Mouse (Mus musculus): ENCODE data around the gene Asphd1.
"Not testable (repeated sequence)": the region's sequence is repeated elsewhere in the genome, so short reads cannot be mapped to it uniquely, and the experiment has no call there.

Gene Asphd1

DNA sequence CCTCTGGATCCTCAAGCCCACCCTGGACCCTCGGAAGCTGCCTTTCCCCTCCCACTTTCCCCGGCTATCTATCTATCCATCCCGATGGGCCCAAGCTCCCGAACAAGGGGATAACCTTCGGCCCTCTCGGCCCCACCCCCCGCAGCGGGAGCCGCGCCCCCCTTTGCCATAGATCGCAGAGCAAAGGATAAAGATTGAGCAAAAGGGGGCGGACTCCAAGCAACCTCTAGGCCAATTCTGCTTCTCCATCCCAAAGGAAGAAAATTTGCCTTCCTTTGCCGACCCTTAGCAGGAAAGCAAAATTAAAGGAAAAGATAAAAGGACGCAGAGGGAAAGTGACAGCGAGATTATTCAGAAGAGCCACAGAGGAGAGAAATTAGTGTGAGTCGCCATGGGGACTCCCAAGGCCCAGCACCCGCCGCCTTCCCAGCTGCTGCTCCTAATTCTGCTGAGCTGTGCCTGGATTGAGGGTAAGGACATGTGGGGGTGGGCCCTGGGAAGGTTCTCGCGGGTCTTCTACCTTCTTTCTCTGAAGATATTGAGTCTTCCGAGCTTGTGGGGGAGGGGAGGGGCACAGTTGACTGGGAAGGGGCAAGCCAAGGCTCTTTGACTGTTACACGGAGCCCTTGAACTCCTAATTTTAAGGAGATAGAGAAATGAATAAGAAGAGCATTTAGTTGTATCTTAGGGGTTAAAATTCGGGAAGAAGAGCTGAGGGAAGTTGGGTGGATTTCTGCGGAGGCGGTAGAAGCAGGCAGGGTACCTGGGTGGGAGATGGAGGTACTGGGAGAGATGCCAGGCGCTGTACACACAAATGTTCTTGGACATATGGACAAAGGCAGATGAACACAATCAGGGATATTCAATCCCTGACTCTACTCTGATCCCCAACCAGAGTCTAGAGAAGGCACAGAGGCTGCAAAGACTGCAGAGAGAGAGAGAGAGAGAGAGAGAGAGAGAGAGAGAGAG lies 1.5 kb upstream of the Asphd1 start:
- DNase-seq, result peak; percentile 45 to 55

DNA sequence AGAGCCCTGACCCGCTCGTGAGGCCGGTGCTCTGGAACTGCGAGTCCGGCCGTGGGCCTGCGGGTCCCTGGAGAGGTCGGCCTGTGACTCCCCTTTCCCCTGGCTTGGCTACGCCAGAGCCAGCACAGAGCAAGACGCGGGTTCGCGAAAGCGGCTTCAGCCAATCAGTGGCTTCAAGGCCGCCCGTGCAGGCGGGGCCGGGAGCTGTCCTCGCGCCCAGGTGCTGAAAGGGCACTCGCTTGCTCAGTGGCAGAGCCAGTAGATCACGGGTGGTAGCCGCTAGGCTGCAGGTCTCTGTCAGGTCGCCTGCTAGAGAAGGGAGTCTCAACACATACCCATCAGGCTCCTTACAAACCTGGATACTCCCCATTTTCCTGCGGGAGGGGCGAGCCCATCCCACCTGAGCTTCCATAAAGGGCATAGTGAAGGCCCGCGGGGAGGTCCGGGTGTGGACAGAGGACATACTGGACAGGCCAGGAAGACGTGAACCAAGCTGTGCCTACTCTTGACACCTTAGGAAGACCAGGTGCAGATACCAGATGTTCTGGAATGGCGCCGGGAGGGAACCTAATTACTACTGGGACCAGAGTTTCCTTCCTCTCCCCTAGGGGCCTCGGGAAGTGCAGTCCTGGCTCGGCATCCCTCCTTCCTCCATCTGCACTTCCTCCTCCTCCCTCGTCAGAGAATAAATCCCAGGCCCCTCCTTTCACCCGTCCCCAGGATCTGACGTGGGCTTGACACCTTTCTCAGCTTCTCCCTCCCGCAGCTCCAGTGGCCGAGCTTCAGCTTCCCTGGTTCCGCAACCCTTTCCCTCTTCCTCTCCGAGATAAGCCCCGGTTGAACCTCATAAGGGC lies 638 bp upstream of the Asphd1 start, which contains the start of gene Sez6l2:
TSS of gene Sez6l2 (plus strand) at position 771 of the 854 bp plus-strand sequence.
- DNase-seq, result peak; percentile 90 to 91

GRCm38 (mm10) chr7:126948626-126949025 lies 756 bp downstream of the Asphd1 start:
- DNase-seq, result no peak

- DNase-seq, result peak in 1 of 2 experiments; percentile 62
These were observed 2.9 kb downstream of the Asphd1 start for GRCm38 (mm10) chr7:126946530-126946929.

DNA sequence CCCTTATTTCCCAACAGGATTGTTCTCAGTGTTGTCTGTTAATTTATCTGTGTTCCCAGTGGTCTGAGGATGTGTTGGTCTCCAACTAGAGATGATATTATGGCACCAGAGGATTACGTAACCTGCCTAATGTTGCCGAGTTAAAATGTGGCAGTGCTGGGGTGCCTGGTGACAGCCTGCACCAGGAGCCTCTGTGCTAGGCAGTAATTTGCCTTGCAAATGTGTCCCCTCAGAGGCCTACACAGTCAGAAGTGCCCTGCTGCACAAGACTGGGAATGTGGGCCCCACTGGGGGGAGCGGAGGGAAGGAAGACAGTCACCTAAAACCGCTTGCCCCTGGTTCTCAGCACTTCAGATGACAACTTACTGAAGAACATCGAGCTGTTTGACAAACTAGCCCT lies 7.6 kb downstream of the Asphd1 start:
- DNase-seq, result no peak

GRCm38 (mm10) chr7:126941171-126941570 lies 8.2 kb downstream of the Asphd1 start:
- no peak for DNase-seq

GRCm38 (mm10) chr7:126932652-126933051 lies 16.7 kb downstream of the Asphd1 start:
- DNase-seq, result no peak

DNA sequence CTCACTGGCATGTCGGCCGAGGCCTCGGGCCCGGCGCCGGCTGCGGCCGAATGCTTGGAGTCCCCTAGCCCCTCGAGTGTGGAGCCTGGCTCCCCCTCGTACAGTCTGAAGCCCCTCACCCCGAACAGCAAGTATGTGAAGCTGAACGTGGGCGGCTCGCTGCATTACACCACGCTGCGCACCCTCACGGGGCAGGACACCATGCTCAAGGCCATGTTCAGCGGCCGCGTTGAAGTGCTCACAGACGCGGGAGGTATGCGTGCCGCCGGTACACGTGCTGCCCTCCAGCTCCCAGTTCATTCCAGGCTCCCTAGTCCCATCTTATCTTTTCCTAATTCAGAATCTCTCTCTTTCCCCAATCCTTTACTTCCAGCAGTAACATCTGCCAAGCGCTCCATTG lies 20.3 kb downstream of the Asphd1 start:
- no peak for DNase-seq

GRCm38 (mm10) chr7:126928384-126929037 lies 20.9 kb downstream of the Asphd1 start, which contains the start of gene Kctd13:
TSS of gene Kctd13 (plus strand) at chr7:126928879.
- peak; percentile 90 to 93 for DNase-seq

DNA sequence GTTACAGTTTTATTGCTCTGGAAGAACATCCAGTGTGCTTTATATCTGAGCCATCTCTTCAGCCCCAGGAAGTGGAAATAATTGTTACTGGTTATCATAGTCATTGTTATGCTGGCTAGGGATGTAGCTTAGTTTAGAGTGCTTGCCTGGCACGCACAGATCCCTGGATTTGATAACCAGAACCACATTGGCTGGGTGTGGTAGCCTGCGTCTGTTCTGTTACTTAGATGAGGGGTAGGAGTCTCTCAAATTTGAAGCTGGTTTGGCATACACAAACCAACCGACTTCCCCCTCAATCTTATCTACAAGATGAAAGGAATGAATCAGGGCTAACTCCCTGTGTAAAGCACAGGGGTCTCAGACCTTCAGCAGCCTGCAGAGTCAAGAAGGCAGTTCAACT lies 23.1 kb downstream of the Asphd1 start:
- DNase-seq, result no peak

DNA sequence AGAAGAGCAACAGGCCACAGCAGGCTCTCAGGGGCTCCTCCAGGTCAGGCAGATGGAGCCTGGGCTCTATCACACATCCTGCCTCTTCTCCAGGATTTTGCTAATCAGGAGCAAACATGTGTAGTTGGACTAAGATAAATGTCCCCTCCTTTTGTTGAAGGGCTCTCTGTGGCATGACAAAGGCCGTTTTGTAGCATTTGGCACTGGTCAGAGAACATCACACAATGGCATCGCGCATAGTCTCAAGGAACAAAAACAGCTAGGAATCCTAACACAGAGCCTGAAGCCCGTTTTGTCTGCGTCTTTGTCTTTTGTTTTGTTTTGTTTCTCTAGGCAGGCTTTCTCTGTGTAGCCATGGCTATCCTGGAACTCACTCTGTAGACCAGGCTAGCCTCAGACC lies 25.4 kb downstream of the Asphd1 start:
- DNase-seq, result no peak

DNA sequence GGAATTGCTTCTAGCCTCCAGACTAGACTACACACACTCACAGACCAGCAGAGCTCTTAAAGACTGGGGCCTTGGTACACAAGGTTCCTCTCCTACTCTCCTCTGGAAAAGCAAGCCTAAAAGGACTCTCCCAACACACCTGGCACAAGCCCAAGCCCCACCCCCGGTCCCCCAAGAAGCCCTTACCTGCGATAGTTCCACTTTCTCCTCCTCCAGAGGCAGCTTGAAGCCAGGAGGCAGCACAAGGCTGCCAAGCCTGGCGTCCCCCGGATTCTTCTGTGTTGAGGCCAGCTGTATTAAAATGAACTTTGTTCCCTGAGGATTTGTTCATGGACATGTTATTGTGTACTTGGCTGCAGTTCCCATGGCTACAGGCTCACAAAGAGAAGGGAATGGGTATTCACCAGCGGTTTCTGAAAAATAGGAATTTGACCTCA lies 26.7 kb downstream of the Asphd1 start, which contains the start of gene Tmem219:
TSS of gene Tmem219 (minus strand) at position 294 of the 437 bp plus-strand sequence.
- no peak for DNase-seq

DNA sequence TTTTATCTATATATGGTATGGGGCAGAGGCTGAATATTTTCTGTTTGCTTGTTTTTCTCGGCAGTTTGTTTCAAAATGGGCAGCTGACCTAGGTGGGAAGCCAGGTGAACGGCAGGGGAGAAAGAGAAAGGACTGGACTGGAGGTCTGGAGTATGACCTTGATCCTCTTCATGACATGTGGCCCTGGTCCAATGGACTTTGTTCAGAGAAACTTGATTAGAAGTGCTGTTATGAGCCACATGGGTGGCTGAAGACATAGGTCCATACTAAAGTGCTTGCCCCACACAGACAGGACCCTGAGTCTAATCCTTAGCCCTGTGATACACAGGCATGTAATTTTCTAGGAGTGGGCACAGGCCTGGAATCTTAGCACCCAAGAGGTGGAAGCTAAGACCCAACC lies 27.8 kb downstream of the Asphd1 start:
- DNase-seq, result no peak

DNA sequence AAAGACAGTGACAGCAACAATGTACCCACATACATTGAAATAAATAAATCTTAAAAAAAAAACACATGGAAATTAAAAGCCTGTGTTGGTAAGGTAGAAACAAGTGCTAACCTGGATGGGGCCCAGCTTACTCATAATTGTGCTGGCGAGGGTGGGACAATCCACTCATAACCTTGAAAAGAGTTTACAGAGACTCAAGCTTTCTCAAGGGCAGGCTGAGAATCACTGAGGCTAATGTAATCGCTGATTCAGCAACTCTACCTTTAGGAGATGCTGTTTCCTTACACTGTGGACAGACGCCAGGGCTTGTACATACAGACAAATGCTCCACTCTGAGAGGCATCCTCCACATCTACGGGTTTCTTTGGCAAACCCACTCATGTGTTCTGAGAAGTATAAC lies 29.4 kb downstream of the Asphd1 start:
- no peak for DNase-seq

GRCm38 (mm10) chr7:126918356-126918755 lies 31.0 kb downstream of the Asphd1 start:
- not testable (repeated sequence) for DNase-seq

- no peak for DNase-seq
These were observed 34.5 kb downstream of the Asphd1 start for GRCm38 (mm10) chr7:126914844-126915243.

- DNase-seq, result no peak
These were observed 43.8 kb downstream of the Asphd1 start for GRCm38 (mm10) chr7:126905590-126905989.

- DNase-seq, result not testable (repeated sequence)
These were observed 49.6 kb downstream of the Asphd1 start for GRCm38 (mm10) chr7:126899781-126900180.

GRCm38 (mm10) chr7:126898102-126898990 lies 51.0 kb downstream of the Asphd1 start:
- peak; percentile 98 to 99 for DNase-seq

DNA sequence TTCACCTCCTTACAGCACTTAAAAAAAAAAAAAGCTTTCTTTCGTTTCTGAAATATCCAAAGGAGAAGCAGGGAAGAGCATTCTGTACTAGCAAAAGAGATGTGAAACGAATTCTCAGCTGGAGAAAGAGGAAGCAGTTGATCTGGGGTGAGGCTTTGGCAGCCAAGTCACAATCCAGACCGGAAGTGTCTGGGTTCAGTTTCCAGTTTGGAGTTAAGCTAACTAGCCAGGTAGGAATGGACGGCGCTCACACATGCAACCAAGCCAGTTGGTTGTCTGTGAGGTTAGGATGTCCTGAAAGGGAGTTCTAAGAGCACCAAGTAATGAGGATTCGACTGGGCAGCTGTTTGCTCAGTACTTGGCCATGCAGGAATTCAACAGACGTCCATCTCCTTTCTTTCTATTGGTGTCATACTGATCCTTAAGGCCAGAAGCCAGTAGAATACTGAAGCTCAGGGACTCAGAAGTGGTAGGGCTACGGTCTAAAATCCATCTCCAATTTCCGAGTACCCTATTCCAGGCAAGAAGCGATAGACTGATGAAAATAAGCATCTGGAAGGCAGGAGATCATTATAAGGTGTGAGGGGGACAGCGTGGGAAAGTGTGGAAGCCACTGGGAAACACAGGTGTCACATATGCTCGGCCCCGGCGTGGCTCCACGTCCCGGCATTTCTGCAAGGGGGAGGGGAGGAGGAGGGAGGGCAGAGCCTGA lies 51.8 kb downstream of the Asphd1 start:
- no peak for DNase-seq

DNA sequence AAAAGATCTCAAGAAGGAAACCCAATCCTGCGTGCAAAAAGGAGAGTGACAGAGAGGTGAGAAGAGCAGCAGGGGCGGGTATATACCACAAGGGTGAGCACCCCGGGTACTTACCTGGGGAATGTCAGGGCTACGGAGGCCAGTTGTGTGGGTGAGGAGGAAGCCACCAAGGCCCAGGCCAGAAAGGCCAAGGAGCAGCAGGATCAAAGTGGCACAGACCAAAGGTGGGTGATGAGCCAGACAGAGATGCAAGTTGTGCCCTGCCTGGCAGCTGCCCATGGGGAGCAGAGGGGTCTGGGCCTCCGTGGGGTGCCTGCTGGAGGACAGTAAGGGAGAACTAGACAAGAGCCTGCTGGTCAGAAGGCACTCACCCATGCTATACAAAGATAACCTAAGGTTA lies 52.5 kb downstream of the Asphd1 start:
- no peak for DNase-seq
